Mouse (Mus musculus) adrenal gland, postnatal 25 days (tissue): Measurements from ENCODE around the gene Ppfia4. TPM values are rescaled to one million over a fixed set of nuclear protein-coding genes. Genes with fewer than 3 reads are reported as not detected.
"Not testable (repeated sequence)": the region's sequence is repeated elsewhere in the genome, so short reads cannot be mapped to it uniquely, and the experiment has no call there.

ENCODE experiments used
- DNase-seq: peaks from one replicate; pipeline ENCODE4 v3.0.0; 2021; ENCODE audit warnings: mixed read lengths
- total RNA-seq: library from RNA; stranded (reverse); gene quantifications from 2 replicates; pipeline ENCODE4 v1.2.3, GENCODE M21; 2021

Gene Ppfia4
- total RNA-seq, 1 experiment from 2014 or later: 2.0 TPM

DNA sequence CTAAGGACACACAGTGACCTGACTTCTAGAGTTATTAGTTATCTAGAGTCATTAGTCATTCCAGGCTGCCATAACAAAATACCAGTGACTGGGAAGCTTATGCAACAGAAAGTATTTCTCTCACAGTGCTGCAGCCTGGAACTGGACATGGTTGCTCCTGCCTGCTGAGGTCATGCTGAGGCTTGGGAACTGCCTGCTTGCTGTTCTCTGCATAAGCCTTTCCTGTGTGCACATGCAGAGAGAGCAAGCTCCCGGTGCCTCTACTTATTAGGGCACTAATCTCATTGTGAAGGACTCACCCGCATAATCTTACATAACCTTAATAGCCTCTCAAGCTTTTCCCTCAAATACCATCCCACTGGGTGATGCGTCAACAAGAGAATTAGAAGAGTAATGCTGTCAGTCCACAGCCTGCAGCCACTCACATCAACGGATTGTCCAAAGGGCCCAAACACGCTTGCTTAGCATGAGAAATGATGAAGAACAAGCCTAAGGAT, 59.9 kb downstream of the Ppfia4 start:
- no peak for DNase-seq

DNA sequence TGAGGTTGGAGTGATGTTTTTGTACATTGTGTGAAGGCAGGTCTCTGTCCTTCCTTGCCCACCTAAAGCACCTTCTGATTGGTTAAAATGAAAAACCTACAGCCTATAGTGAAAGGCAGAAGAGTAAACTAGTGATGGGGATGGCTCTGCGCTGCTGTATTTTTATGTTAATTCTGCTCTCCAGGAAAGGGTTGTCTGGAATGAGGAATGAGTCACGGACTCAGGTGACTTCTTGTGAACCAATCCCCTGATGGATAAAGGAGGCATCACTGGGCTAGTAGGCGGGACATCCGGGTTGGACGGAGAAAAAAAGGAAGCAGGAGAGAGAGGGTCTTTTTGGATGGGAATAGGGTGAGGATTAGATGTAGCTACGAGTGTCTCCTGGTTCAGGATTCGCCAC, 62.7 kb downstream of the Ppfia4 start:
- no peak for DNase-seq

DNA sequence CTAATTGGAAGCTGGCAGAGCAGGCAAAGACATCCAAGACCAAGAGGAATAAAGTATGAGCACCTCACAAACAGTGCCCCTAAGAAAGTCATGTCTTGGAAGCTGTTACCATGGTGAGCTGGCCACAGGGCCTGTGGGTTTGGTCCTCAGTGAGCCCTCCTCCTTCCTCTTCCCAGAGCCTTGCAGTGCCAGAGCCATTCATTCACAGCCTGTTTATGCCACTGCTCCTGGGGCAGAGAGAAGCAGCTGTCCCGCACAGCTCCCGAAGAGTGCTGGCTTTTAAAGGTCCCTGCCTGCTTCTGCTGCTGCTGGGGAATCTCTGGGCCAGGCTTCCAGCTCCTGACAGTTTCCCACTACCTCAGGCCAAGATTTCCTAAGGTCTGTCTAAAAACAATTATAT, 66.9 kb downstream of the Ppfia4 start:
- no peak for DNase-seq

DNA sequence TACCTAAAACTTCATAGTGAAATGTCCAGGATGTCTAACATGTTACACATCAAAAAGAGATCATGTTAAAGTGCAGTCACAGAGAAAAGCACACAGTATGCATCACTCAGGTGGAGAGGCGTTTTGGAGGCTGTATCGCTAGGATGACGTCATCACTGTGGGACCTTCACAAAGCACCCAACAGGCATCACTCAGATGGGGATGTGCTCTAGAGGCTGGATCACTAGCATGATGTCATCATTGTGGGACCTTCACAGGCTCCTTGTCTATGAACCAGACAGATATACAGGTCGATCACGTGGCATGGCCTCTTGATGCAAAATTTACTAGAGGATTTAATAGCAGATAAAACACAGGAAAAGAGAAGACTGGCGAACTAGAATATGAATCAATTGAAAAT, 68.4 kb downstream of the Ppfia4 start:
- no peak for DNase-seq

DNA sequence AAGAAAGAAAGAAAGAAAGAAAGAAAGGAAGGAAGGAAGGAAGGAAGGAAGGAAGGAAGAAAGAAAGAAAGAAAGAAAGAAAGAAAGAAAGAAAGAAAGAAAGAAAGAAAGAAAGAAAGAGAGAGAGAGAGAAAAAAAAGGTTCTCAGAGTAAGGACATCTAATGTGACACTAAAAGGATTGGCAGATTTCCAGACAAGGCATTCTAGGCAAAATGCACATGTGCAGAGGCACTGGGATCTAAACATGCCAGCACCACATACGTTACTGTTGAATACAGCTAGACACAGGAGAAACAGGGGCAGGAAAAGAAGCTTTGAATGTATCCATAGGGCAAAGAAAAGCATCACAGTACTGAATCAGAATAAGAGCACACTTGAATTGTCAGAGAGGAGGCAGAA, 83.0 kb downstream of the Ppfia4 start:
- DNase-seq: not testable (repeated sequence)

Other genes with a start within 250 kb of the Ppfia4 start
- gene Chit1, start 221.7 kb downstream of the Ppfia4 start, total RNA-seq: not detected in 2 replicates
- gene Chil1, start 150.8 kb downstream of the Ppfia4 start, total RNA-seq: 1.5 and 1.7 TPM in 2 replicates
- gene Mybph, start 139.5 kb downstream of the Ppfia4 start, total RNA-seq: not detected in 2 replicates
- 89.7 and 151 TPM in 2 replicates for gene Adora1, start 97.5 kb downstream of the Ppfia4 start, total RNA-seq
- not detected in 2 replicates for gene Myog, start 42.9 kb downstream of the Ppfia4 start, total RNA-seq
- 47.2 and 56.3 TPM in 2 replicates for gene Tmem183a, start 29.1 kb upstream of the Ppfia4 start, total RNA-seq
- gene 4933406M09Rik, start 53.0 kb upstream of the Ppfia4 start, total RNA-seq: not detected in 2 replicates
- gene Cyb5r1, start 72.6 kb upstream of the Ppfia4 start, total RNA-seq: 51.2 and 62.0 TPM in 2 replicates
- gene Adipor1, start 82.5 kb upstream of the Ppfia4 start, total RNA-seq: 129 and 132 TPM in 2 replicates
- gene Klhl12, start 122.6 kb upstream of the Ppfia4 start, total RNA-seq: 20.1 and 24.9 TPM in 2 replicates
- gene Rabif, start 161.7 kb upstream of the Ppfia4 start, total RNA-seq: 34.1 and 38.4 TPM in 2 replicates
- gene Mgat4e, start 216.8 kb upstream of the Ppfia4 start, total RNA-seq: not detected in 2 replicates
- gene Kdm5b, start 227.2 kb upstream of the Ppfia4 start, total RNA-seq: 45.5 and 55.4 TPM in 2 replicates